Mouse (Mus musculus) stomach, embryonic 14.5 days (tissue): Measurements from ENCODE around the gene Ddx60. TPM values are rescaled to one million over a fixed set of nuclear protein-coding genes. Genes with fewer than 3 reads are reported as not detected.
"Not testable (repeated sequence)": the region's sequence is repeated elsewhere in the genome, so short reads cannot be mapped to it uniquely, and the experiment has no call there.

ENCODE experiments used
- ATAC-seq: fragments of 200-750 bp; cut with Nextera tagmentation; 2 replicates; pipeline ENCODE4 v1.8.0; 2017; ENCODE audit warnings: low read depth, moderate TSS enrichment; ENCODE audit not compliant: insufficient number of reproducible peaks, insufficient read depth, low FRiP score
- H3K27ac ChIP-seq: fragments of 300-500 bp; sonication (generic); 2 replicates; pipeline ENCODE4 v1.5.1; 2014; ENCODE audit warnings: mild to moderate bottlenecking, low read length, moderate library complexity, mixed read lengths
- H3K27me3 ChIP-seq: fragments of 300-500 bp; sonication (generic); 2 replicates; pipeline ENCODE4 v1.6.1; 2014; ENCODE audit warnings: low read length, control low read depth, mixed read lengths; ENCODE audit not compliant: control insufficient read depth, insufficient read depth
- H3K36me3 ChIP-seq: fragments of 300-500 bp; sonication (generic); 2 replicates; pipeline ENCODE4 v1.6.1; 2014; ENCODE audit warnings: mild to moderate bottlenecking, control low read depth, low read length, moderate library complexity, mixed read lengths; ENCODE audit not compliant: control insufficient read depth, insufficient read depth
- H3K4me1 ChIP-seq: fragments of 300-500 bp; sonication (generic); 2 replicates; pipeline ENCODE4 v1.6.1; 2014; ENCODE audit warnings: low read length, control low read depth, mixed read lengths; ENCODE audit not compliant: control insufficient read depth, insufficient read depth
- H3K4me2 ChIP-seq: fragments of 300-500 bp; sonication (generic); replicated peaks from 2 replicates; pipeline ENCODE4 v1.6.1; 2014; ENCODE audit warnings: low read depth, low read length, control low read depth
- H3K4me3 ChIP-seq: fragments of 300-500 bp; sonication (generic); 2 replicates; pipeline ENCODE4 v1.5.1; 2014; ENCODE audit warnings: low read depth, low read length, control low read depth
- H3K9ac ChIP-seq: fragments of 300-500 bp; sonication (generic); replicated peaks from 2 replicates; pipeline ENCODE4 v1.6.1; 2014; ENCODE audit warnings: low read depth, mild to moderate bottlenecking, control low read depth, low read length, moderate library complexity, mixed read lengths
- H3K9me3 ChIP-seq: fragments of 300-500 bp; sonication (generic); 2 replicates; pipeline ENCODE4 v1.6.1; 2016; ENCODE audit warnings: low read depth, low read length, control low read depth; ENCODE audit not compliant: control insufficient read depth
- WGBS: fragments of 180-500 bp; shearing (Covaris S2); extraction: QIAGEN DNeasy Blood & Tissue Kit; methylation state at CpG from one replicate; pipeline ENCODE4 v1.1.7; 2014; 5-methylcytosine and 5-hydroxymethylcytosine counted together
- polyA plus RNA-seq: library from polyadenylated mRNA; unstranded; fragments of >200 nt; fragmentation: Nextera tagmentation; extraction: Ambion mirVana; gene quantifications from 2 replicates; pipeline ENCODE4 v1.2.1, GENCODE M21; 2014

Gene Ddx60
- polyA plus RNA-seq, 1 experiment from 2014 or later: 1.2 TPM

GRCm38 (mm10) chr8:61964591-61965375 lies 36.9 kb downstream of the Ddx60 start:
- H3K9ac ChIP-seq, H3K4me1 ChIP-seq, H3K36me3 ChIP-seq, H3K4me2 ChIP-seq, H3K9me3 ChIP-seq, ATAC-seq, H3K27me3 ChIP-seq, H3K4me3 ChIP-seq, H3K27ac ChIP-seq: not testable (repeated sequence)
- WGBS: 83% methylated on average over 4 of the region's 4 CpGs

GRCm38 (mm10) chr8:61969581-61969980 lies 41.7 kb downstream of the Ddx60 start:
- H3K27me3 ChIP-seq: no peaks in the 10 kb centered on the region
- no peaks in the 10 kb centered on the region for H3K9me3 ChIP-seq
- H3K4me1 ChIP-seq: no peaks in the 10 kb centered on the region
- WGBS: 62% methylated on average over 3 of the region's 3 CpGs
- no peak overlapping the region for H3K4me3 ChIP-seq
- H3K4me2 ChIP-seq: no peak overlapping the region
- no peak overlapping the region for H3K9ac ChIP-seq
- no peak overlapping the region for H3K27ac ChIP-seq
- no peaks in the 10 kb centered on the region for H3K36me3 ChIP-seq
- no peak for ATAC-seq

- no peak overlapping the region for H3K27ac ChIP-seq
- no peaks in the 10 kb centered on the region for H3K27me3 ChIP-seq
- H3K4me1 ChIP-seq: no peaks in the 10 kb centered on the region
- no peak overlapping the region for H3K9ac ChIP-seq
- H3K36me3 ChIP-seq: no peaks in the 10 kb centered on the region
- no peak for ATAC-seq
- 63% methylated on average over 4 of the region's 4 CpGs for WGBS
- H3K9me3 ChIP-seq: no peaks in the 10 kb centered on the region
- no peak overlapping the region for H3K4me2 ChIP-seq
- H3K4me3 ChIP-seq: no peak overlapping the region
These were observed 57.1 kb downstream of the Ddx60 start for GRCm38 (mm10) chr8:61984941-61985340.

- 25% methylated on average over 6 of the region's 6 CpGs for WGBS
- H3K36me3 ChIP-seq: no peaks in the 10 kb centered on the region
- H3K9ac ChIP-seq: no peak overlapping the region
- H3K4me2 ChIP-seq: no peak overlapping the region
- H3K27ac ChIP-seq: no peak overlapping the region
- H3K4me1 ChIP-seq: no peaks in the 10 kb centered on the region
- no peak overlapping the region for H3K4me3 ChIP-seq
- no peak for ATAC-seq
- no peaks in the 10 kb centered on the region for H3K9me3 ChIP-seq
- H3K27me3 ChIP-seq: no peaks in the 10 kb centered on the region
These were observed 58.0 kb downstream of the Ddx60 start for GRCm38 (mm10) chr8:61985703-61986475.

GRCm38 (mm10) chr8:61989464-61989863 lies 61.6 kb downstream of the Ddx60 start:
- no peak for ATAC-seq
- H3K27me3 ChIP-seq: no peaks in the 10 kb centered on the region
- no peaks in the 10 kb centered on the region for H3K4me1 ChIP-seq
- no peak overlapping the region for H3K4me2 ChIP-seq
- no peaks in the 10 kb centered on the region for H3K36me3 ChIP-seq
- H3K9me3 ChIP-seq: no peaks in the 10 kb centered on the region
- no peak overlapping the region for H3K9ac ChIP-seq
- H3K4me3 ChIP-seq: no peak overlapping the region
- H3K27ac ChIP-seq: no peak overlapping the region
- 39% methylated on average over 6 of the region's 6 CpGs for WGBS

- Histone ChIP-seq H3K9ac (no peak overlapping the region), H3K4me2 (no peak overlapping the region), H3K4me1 (no peaks in the 10 kb centered on the region), H3K27me3 (no peaks in the 10 kb centered on the region), H3K4me3 (no peak overlapping the region), H3K27ac (no peak overlapping the region), H3K9me3 (no peaks in the 10 kb centered on the region), H3K36me3 (no peaks in the 10 kb centered on the region)
- 38% methylated on average over 1 of the region's 1 CpGs for WGBS
- no peak for ATAC-seq
These were observed 64.9 kb downstream of the Ddx60 start for GRCm38 (mm10) chr8:61992796-61993195.

GRCm38 (mm10) chr8:61997125-61997524 lies 69.2 kb downstream of the Ddx60 start:
- Histone ChIP-seq H3K27me3 (no peaks in the 10 kb centered on the region), H3K9me3 (no peaks in the 10 kb centered on the region), H3K4me1 (no peaks in the 10 kb centered on the region), H3K9ac (no peak overlapping the region), H3K27ac (no peak overlapping the region), H3K4me2 (no peak overlapping the region), H3K36me3 (no peaks in the 10 kb centered on the region), H3K4me3 (no peak overlapping the region)
- WGBS: 58% methylated on average over 2 of the region's 2 CpGs
- no peak for ATAC-seq

- H3K27me3 ChIP-seq: no peaks in the 10 kb centered on the region
- WGBS: 92% methylated on average over 4 of the region's 4 CpGs
These were observed 86.3 kb downstream of the Ddx60 start for GRCm38 (mm10) chr8:62014166-62014565.

More at GRCm38 (mm10) chr8:62014166-62014565, 86.3 kb downstream of the Ddx60 start:
- Histone ChIP-seq H3K36me3 (no peaks in the 10 kb centered on the region), H3K27ac (no peak overlapping the region), H3K4me2 (no peak overlapping the region), H3K4me1 (no peaks in the 10 kb centered on the region), H3K4me3 (no peak overlapping the region), H3K9me3 (no peaks in the 10 kb centered on the region), H3K9ac (no peak overlapping the region)
- no peak for ATAC-seq
